Mouse (Mus musculus) lung, postnatal 10 days (tissue): ENCODE results near the gene Pole3.
"Not testable (repeated sequence)": the region's sequence is repeated elsewhere in the genome, so short reads cannot be mapped to it uniquely, and the experiment has no call there.

ENCODE experiments used
- DNase-seq: peaks from one replicate; pipeline ENCODE4 v3.0.0; 2021

Gene Pole3

GRCm38 (mm10) chr4:62486162-62486696 is 38.6 kb downstream of the Pole3 start:
- peak; percentile 39 for DNase-seq

DNA sequence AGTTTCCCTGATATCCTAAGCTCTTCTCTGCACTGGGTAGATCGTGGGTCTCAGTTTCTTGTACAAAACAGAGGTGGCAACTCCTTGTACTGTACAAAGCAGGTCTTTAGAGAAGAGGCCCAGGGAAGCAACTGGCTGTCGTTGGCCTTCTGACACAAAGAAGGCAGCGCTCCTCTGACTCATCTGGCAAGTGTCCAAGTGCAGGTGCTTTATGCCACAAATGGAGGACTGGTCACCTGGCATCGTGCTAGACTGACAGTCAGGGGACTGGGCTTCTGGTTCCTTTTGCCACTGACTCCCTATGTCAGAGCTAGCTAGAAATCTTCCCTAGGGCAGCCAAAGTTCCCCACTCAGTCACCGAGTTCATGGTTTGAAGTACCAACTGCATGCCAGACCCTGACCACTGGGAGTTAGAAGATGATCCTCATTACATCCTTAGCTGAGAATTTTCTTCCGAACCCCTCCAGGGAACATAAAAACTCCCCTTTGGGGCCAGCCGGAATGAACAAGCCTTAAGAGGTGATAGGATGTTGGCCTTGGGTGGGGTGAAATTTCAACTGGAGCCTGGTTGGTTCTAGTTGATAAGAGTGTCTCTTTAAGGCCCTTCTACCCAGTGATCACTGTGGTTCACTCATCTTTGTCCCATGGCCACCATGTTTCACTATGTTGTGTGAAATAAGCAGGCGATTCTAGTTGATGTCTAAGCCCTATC is 39.3 kb downstream of the Pole3 start:
- peak; percentile 43 for DNase-seq

DNA sequence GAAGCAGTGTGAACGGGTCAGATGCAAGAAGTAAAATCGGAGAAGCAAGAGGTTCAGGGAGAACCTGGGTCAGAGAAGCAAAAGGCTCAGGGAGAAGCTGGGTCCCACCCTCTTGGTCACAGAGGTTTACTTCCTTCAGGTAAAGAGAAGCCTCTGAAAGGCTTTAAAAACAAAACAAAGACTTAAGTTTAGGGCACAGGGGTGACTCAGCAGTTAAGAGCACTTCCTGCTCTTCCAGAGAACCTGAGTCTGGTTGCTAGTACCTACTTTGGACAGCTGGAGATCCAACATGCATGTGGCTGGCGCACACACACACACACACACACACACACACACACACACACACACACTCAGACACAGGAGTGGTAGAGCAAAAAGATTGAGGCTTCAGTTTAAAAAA is 39.9 kb downstream of the Pole3 start:
- DNase-seq = no peak

- DNase-seq = no peak
Observed at GRCm38 (mm10) chr4:62480709-62481605, 43.9 kb downstream of the Pole3 start.

GRCm38 (mm10) chr4:62479937-62480708 is 44.7 kb downstream of the Pole3 start, which contains the start of gene Bspry:
Gene Bspry (plus strand): TSS chr4:62480053.
- peak; percentile 62 for DNase-seq

- not testable (repeated sequence) for DNase-seq
Observed at GRCm38 (mm10) chr4:62479593-62479936, 45.3 kb downstream of the Pole3 start.

GRCm38 (mm10) chr4:62477542-62478244 is 47.2 kb downstream of the Pole3 start:
- peak; percentile 32 for DNase-seq

DNA sequence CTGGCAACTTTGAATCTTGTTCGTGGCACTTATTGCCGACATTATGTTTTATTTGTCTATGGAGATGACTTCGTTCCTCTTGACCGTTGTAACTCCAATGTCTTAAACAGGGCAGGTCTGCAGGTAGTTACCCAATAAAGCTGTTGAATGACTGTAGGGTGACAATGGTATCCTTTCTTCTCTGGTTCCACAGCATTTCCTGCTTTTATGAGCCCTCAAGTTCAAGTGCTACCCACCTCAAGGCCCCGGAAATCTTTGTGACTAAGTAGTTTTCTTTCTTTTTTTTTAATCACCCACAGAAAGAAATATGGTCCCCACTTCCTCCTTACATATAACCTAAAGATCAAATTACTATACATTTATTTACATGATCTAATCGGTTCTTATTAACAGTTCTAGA is 49.1 kb downstream of the Pole3 start:
- DNase-seq = no peak

DNA sequence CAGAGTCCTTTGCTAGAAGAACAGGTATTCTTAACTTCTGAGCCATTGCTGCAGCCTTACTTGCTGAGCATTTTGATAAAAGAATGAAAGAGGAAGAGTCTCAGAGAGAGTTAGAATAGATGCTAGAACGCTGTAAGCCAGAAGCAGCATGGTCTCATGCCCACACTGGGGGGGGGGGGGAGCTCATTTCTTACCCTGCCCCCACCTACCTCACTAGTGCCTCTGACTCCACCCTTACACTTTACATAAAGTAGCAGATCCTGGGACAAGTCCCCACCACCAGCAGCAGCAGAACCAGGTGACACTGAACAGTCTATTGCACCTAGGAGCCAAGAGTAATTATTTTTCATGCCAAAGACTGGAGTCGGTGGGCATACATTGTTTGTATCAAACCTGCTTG is 49.7 kb downstream of the Pole3 start:
- no peak for DNase-seq
